Mouse (Mus musculus) G1E-ER4 (cell line): ENCODE data around the gene Ltc4s. TPM values are rescaled to one million over a fixed set of nuclear protein-coding genes. Genes with fewer than 3 reads are reported as not detected.
A peak's percentile ranks its signal among the peaks of the same experiment; 100 is the strongest.

Source experiments
- GATA1 ChIP-seq: IDR thresholded peaks from one replicate; pipeline ENCODE4 v1.8.0; 2012; ENCODE audit warnings: low read length, inconsistent platforms
- polyA plus RNA-seq: library from polyadenylated mRNA; stranded (reverse); fragments of >175 nt; gene quantifications from 2 replicates; pipeline ENCODE4 v1.2.3, GENCODE M21; 2012

Gene Ltc4s
- polyA plus RNA-seq, 1 experiment, result 0.11 TPM

GRCm38 (mm10) chr11:50230481-50231304, 7.7 kb downstream of the Ltc4s start:
- no peak for TF ChIP-seq GATA1

- no peak for TF ChIP-seq GATA1
These were observed 9.0 kb downstream of the Ltc4s start for GRCm38 (mm10) chr11:50229252-50229910.

GRCm38 (mm10) chr11:50228772-50229171, 9.6 kb downstream of the Ltc4s start:
- TF ChIP-seq GATA1, result no peak

- no peak for TF ChIP-seq GATA1
These were observed 10.7 kb downstream of the Ltc4s start for GRCm38 (mm10) chr11:50227736-50228135.

- no peak for TF ChIP-seq GATA1
These were observed 11.2 kb downstream of the Ltc4s start for GRCm38 (mm10) chr11:50227226-50227625.

GRCm38 (mm10) chr11:50226406-50226805, 12.0 kb downstream of the Ltc4s start:
- no peak for TF ChIP-seq GATA1

- TF ChIP-seq GATA1, result no peak
These were observed 12.6 kb downstream of the Ltc4s start for GRCm38 (mm10) chr11:50225611-50226378.

- TF ChIP-seq GATA1, result peak; percentile 19
These were observed 13.5 kb downstream of the Ltc4s start for GRCm38 (mm10) chr11:50224671-50225530.

- TF ChIP-seq GATA1, result no peak
These were observed 14.4 kb downstream of the Ltc4s start for GRCm38 (mm10) chr11:50223783-50224662.

GRCm38 (mm10) chr11:50222559-50223276, 15.7 kb downstream of the Ltc4s start:
- no peak for TF ChIP-seq GATA1

GRCm38 (mm10) chr11:50219833-50220232, 18.6 kb downstream of the Ltc4s start:
- TF ChIP-seq GATA1, result no peak

GRCm38 (mm10) chr11:50217811-50218210, 20.6 kb downstream of the Ltc4s start:
- no peak for TF ChIP-seq GATA1

- no peak for TF ChIP-seq GATA1
These were observed 21.6 kb downstream of the Ltc4s start for GRCm38 (mm10) chr11:50216724-50217366.
